Mouse (Mus musculus): ENCODE data around the gene Zfp362.

DNA sequence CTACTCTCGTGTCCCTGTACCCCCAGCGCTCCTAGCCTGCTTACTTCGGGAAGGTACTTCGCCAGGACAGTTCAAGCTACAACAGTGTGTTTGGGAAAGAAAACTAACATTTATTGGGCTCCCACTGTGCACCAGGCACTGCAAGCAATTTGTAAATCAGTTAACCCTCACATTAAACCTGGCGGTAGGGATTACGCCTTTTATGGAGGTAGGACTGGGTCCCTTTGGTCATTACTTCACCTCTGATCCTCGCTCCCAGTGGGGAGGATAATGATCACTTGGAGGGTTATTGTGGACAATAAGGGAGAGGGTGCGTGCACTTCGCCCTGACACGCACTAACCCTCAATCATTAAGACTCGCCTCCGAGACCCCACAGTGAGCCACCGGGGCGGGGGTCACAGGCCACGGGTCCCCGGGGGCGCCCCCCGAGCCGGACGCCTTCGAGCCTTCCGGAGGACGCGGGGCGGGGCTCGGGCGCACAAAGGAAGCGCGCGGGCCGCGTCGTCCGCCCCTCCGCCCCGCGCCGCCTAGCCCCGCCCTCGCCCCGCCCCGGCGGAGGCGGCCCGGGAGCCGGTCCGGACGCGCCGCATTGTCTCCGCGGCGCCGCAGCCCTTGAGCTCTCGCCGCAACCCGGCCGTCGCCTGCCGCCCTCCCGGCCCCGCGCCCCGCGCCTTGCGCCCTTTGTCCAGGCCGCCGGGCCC, 78.7 kb downstream of the Zfp362 start:
- TF ChIP-seq CTCF (IDR thresholded peaks at IDR 0.05; ENCODE audit: low read depth) (no peak), EP300 (IDR thresholded peaks at IDR 0.05; ENCODE audit: low read depth) (no peak)
